Mouse (Mus musculus) heart, postnatal 0 days (tissue): Measurements from ENCODE around the gene Josd2. TPM values are rescaled to one million over a fixed set of nuclear protein-coding genes. Genes with fewer than 3 reads are reported as not detected.

Experiments used
- ATAC-seq: fragments of 200-750 bp; cut with Nextera tagmentation; 2 replicates; pipeline ENCODE4 v1.8.0; 2017; ENCODE audit warnings: low read depth, moderate number of reproducible peaks, moderate library complexity; ENCODE audit not compliant: insufficient read depth
- DNase-seq: peaks from one replicate; pipeline ENCODE4 v3.0.0-alpha.2; 2016; ENCODE audit warnings: low spot score
- H3K27ac ChIP-seq: fragments of 300-500 bp; sonication (generic); 2 replicates; pipeline ENCODE4 v1.5.1; 2014; ENCODE audit warnings: low read depth, mild to moderate bottlenecking
- H3K27me3 ChIP-seq: fragments of 300-500 bp; sonication (generic); 2 replicates; pipeline ENCODE4 v1.6.1; 2014; ENCODE audit warnings: low read length, mixed read lengths; ENCODE audit not compliant: control insufficient read depth, insufficient read depth
- H3K36me3 ChIP-seq: fragments of 300-500 bp; sonication (generic); replicated peaks from 2 replicates; pipeline ENCODE4 v1.6.1; 2014; ENCODE audit warnings: low read length, mixed read lengths; ENCODE audit not compliant: control insufficient read depth, insufficient read depth
- H3K4me1 ChIP-seq: fragments of 300-500 bp; sonication (generic); 2 replicates; pipeline ENCODE4 v1.6.1; 2014; ENCODE audit warnings: antibody characterized with exemption; ENCODE audit not compliant: control insufficient read depth, insufficient read depth
- H3K4me2 ChIP-seq: fragments of 300-500 bp; sonication (generic); 2 replicates; pipeline ENCODE4 v1.6.1; 2014; ENCODE audit warnings: low read depth, mild to moderate bottlenecking, low read length, moderate library complexity
- H3K4me3 ChIP-seq: fragments of 300-500 bp; sonication (generic); 2 replicates; pipeline ENCODE4 v1.5.1; 2014; ENCODE audit warnings: low read depth, low read length
- H3K9ac ChIP-seq: fragments of 300-500 bp; sonication (generic); replicated peaks from 2 replicates; pipeline ENCODE4 v1.6.1; 2014; ENCODE audit warnings: low read depth, low read length, mixed read lengths
- H3K9me3 ChIP-seq: fragments of 300-500 bp; sonication (generic); replicated peaks from 2 replicates; pipeline ENCODE4 v1.6.1; 2016; ENCODE audit warnings: low read length; ENCODE audit not compliant: control insufficient read depth
- CTCF ChIP-seq: IDR thresholded peaks from 2 replicates; pipeline ENCODE4 v1.5.1; 2016; ENCODE audit warnings: antibody characterized with exemption, control low read depth, low read depth
- EP300 ChIP-seq: IDR thresholded peaks from 2 replicates; pipeline ENCODE4 v1.6.1; 2016; ENCODE audit warnings: antibody characterized with exemption, low read depth
- WGBS: fragments of 180-500 bp; shearing (Covaris S2); extraction: QIAGEN DNeasy Blood & Tissue Kit; methylation state at CpG from one replicate; pipeline ENCODE4 v1.1.7; 2014; 5-methylcytosine and 5-hydroxymethylcytosine counted together
- polyA plus RNA-seq: library from polyadenylated mRNA; unstranded; fragments of >200 nt; fragmentation: Nextera tagmentation; extraction: Ambion mirVana; gene quantifications from 2 replicates; pipeline ENCODE4 v1.2.1, GENCODE M21; 2015
- total RNA-seq: library from RNA; depleted of rRNA; stranded (reverse); fragments of >200 nt; gene quantifications from 2 replicates; pipeline ENCODE4 v1.2.3, GENCODE M21; 2014; ENCODE audit warnings: low replicate concordance

The Josd2 gene
- total and polyA plus RNA-seq, 2 experiments from 2014 or later = 91.2 to 123 TPM

- 78% methylated on average over 10 of the region's 10 CpGs for WGBS
- H3K4me2 ChIP-seq = no peak overlapping the region
- ATAC-seq (no peak), DNase-seq (no peak)
- H3K27ac ChIP-seq = 0 out of 2 replicates have a peak overlapping the region, but pooled peaks have one; percentile 7
- no peak overlapping the region for H3K9ac ChIP-seq
- peaks cover 24% of the 10 kb centered on the region for H3K27me3 ChIP-seq
- peaks cover 13% of the 10 kb centered on the region for H3K36me3 ChIP-seq
- H3K4me3 ChIP-seq = no peak overlapping the region
- peaks cover 28% of the 10 kb centered on the region for H3K4me1 ChIP-seq
- no peak for TF ChIP-seq CTCF
- TF ChIP-seq EP300 = no peak
- H3K9me3 ChIP-seq = no peaks in the 10 kb centered on the region
Measured at GRCm38 (mm10) chr7:44466006-44466887, 1.5 kb upstream of the Josd2 start.

- no peak for ATAC-seq
- Histone ChIP-seq H3K4me1 (peaks cover 35% of the 10 kb centered on the region), H3K4me2 (no peak overlapping the region), H3K36me3 (peaks cover 7% of the 10 kb centered on the region), H3K9me3 (no peaks in the 10 kb centered on the region), H3K9ac (no peak overlapping the region), H3K27ac (no peak overlapping the region), H3K27me3 (peaks cover 18% of the 10 kb centered on the region), H3K4me3 (no peak overlapping the region)
- 83% methylated on average over 16 of the region's 16 CpGs for WGBS
- TF ChIP-seq EP300 (no peak), CTCF (no peak)
- DNase-seq = no peak
Measured at GRCm38 (mm10) chr7:44466888-44467311, 880 bp upstream of the Josd2 start.

GRCm38 (mm10) chr7:44468644-44469285 lies 985 bp downstream of the Josd2 start:
- 23% methylated on average over 15 of the region's 15 CpGs for WGBS
- DNase-seq = no peak

GRCm38 (mm10) chr7:44469677-44470675 lies 2.2 kb downstream of the Josd2 start:
- 51% methylated on average over 16 of the region's 16 CpGs for WGBS
- peak overlapping the region; percentile 64; the same call in 1 of the 2 replicates for H3K9ac ChIP-seq
- H3K27me3 ChIP-seq = no peaks in the 10 kb centered on the region
- H3K4me3 ChIP-seq = no peak overlapping the region
- no peak overlapping the region for H3K4me2 ChIP-seq
- no peaks in the 10 kb centered on the region for H3K9me3 ChIP-seq
- ATAC-seq = no peak
- no peak for DNase-seq
- peak overlapping the region; percentile 99 for H3K27ac ChIP-seq
- TF ChIP-seq CTCF (no peak), EP300 (no peak)
- peaks cover 43% of the 10 kb centered on the region for H3K4me1 ChIP-seq
- H3K36me3 ChIP-seq = no peaks in the 10 kb centered on the region

More at GRCm38 (mm10) chr7:44468644-44469285, 985 bp downstream of the Josd2 start:
- Histone ChIP-seq H3K4me3 (peak overlapping the region; percentile 71), H3K36me3 (no peaks in the 10 kb centered on the region), H3K9me3 (no peaks in the 10 kb centered on the region), H3K4me2 (peak overlapping the region; percentile 81), H3K9ac (peak overlapping the region; percentile 64), H3K4me1 (peaks cover 35% of the 10 kb centered on the region), H3K27me3 (no peaks in the 10 kb centered on the region), H3K27ac (peak overlapping the region; percentile 99)
- TF ChIP-seq EP300 (no peak), CTCF (no peak)
- ATAC-seq = no peak
